Mouse (Mus musculus) yolk sac, embryonic 10.5 days (tissue): Measurements from ENCODE around the gene Nom1.

Source experiments
- DNase-seq: peaks from one replicate; pipeline ENCODE4 v3.0.0-alpha.2; 2017; ENCODE audit warnings: low spot score

The Nom1 gene

DNA sequence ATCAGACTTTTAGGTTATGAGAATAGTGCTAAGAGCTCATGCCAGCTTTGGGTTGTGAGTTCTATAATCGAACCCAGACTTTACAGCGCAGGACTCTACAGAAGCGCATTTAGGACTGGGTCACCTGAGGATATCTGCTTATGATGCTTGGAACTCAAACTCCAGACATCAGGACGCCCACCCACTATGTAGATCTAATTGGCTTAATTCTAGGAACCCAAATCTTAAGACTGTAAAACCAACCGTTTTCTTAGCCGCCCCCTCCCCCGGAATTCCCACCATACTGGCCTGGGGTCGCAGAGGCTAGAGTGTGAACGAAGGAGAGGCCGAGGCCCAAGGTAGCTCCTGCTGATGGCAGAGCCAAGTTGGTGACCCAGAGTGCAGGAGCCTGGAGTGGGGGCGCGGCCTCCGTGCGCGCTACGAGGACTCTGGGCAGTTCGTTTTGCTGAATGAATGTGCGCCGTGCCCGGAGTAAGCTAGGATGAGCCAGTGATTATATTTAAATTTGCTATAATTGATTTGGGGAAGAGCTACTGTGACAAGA, 36.5 kb downstream of the Nom1 start:
- no peak for DNase-seq

DNA sequence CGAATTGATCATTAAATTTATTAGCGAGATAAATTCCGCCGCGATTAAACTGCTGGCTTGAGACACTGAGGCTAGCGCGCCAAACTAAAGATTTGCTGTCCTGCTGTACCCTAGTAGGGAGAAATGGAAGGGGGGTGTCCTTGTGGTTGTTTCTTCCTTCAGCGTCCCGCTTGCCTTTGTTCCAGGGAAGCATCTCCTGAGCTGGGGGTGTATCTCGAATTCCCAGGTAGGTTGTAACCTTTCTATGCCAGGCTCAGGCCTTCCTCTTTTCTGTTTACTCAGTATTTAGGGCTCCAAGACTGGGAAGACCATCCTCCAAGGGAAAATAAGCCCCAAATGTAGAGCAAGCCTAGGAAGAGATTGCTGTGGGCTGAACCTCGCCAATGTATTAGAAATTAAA, 36.9 kb downstream of the Nom1 start:
- no peak for DNase-seq

DNA sequence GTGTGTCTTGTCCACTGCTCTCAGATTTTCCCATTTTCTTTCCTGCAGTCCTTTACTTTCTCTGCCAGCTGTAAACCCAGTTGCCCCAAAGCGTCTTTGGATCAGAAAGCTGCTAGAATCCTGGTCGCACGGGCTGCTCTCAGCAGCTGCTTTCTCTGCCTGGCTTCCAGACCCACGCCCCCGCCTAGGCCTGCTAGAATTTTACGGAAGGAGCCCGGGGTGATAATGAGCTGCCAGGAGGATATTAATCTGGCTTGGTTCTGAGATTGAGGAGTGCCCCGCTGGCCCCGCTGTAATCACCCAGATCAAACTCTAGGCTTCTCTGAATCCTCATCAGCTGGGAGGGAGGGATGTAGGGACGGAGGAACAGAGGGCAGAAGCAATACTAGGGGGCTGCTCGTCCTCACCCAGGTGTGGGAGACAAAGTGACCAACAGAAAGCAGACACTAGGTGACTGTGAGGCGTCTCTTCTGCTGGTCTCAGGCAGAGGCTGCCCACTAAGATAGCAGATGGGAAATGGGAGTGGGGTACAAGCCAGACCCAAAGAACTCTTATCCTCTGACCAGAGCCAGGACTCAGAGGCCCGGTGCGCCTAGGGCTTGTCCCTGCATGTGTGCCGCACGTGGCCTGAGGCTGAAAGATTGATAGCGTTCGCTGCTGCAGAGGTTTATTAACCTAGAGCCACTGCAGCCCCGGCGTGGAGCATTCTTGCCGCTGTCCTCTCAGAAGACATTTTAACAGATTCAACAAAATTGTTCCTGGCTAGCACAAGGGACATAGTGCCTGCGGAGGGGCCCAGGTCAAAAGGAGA, 37.6 kb downstream of the Nom1 start:
- DNase-seq: peak; percentile 15

DNA sequence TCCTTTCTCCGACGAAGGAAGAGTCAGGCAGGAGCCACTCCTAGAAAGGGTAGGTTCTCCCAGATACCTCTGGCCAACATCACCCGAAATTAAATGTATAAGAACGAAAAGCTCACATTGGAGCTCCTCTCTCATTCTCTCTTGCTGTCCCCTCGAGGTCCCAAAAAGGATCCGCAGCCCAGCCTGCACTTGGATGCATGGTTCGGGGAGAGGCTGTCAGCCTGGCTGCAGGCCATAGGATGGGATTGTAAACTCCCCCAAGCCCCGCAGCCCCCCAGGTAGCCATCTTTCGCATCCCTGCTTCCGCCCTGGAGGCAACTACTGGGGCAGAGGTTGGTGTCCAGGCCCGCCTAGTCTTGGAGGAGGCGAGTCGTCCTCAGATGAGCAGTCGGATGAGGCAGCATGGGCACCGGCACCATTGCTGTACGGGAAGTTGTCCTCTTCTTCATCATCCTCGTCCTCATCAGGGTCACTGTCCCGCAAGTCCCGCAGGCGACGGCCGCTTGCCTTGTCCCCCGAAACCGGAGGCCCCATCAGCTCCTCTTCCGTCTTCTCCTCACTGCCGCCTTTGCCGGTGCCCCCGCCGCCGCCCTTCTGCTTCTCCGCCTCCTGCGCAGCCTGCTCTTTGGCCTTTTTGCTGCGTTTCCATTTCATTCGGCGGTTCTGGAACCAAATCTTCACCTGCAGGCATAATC, 39.2 kb downstream of the Nom1 start:
- no peak for DNase-seq

DNA sequence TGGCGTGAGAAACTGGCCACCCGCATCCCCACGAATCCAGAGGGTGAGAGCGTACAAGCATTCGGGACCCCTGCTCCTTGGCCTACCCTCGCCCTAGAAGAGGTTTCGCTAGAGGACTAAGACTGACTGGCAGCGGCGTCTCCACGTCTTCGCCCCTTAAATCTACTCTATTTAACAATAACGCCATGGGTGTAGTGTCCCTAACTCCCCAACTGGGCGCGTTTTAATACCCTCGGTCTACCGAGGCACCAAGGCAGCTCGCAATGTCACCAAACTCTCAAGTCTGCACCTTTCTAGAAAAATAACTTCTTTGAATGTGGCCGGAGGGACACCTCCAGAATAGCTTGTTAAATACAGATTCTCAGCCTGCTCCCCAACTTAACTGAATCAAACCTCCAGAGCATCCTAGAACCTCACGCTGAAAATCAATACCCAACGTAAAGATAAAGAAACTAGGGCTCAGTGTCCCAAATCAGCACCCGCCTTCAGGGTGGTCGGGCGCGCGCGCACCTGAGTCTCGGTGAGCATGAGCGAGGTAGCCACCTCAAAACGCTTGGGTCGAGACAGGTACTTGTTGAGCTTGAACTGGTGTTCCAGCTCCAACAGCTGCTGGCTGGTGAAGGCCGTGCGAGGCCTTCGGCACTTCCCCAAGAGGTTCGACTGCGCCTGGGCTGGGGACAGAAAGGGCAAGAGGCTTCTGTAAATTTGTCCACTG, 39.9 kb downstream of the Nom1 start:
- DNase-seq: no peak

DNA sequence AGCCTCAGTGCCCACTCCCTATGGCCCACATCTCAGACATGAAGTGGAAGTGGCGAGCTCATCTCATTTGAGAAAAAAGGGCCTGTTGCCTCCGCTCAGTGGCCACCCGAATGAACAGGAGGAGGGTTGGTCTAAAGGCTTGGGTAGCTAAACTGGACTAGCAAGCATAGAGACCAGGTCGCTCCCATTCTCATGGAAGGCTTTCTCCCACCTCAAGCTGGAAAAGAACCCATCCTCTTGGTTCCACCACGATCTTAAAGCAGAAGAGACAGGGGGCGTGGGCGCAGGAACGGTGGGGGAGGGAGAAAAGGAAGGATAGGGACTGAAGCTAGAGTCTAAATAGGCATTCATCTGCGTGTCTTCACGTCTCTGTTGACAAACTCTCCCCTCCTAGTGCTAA, 40.6 kb downstream of the Nom1 start:
- DNase-seq: no peak

DNA sequence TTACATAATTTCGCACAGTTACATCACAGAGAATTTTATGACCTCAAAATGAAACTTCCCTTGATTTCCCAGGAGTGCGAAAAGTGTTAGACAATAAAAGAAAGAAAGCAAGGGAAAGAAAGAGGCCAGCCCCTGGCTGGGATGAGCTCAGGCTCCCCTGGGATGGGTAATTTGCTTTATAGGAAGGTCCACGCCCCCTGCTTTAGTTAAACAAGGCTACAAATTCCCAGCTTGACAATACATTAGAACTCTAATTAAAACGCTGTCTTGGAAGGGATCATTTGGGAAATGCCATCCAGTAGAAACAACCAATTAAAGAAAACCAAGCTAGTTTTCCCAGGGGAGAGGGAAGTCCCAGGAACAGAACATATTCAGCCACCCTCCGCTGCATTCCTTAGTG, 41.1 kb downstream of the Nom1 start:
- no peak for DNase-seq

DNA sequence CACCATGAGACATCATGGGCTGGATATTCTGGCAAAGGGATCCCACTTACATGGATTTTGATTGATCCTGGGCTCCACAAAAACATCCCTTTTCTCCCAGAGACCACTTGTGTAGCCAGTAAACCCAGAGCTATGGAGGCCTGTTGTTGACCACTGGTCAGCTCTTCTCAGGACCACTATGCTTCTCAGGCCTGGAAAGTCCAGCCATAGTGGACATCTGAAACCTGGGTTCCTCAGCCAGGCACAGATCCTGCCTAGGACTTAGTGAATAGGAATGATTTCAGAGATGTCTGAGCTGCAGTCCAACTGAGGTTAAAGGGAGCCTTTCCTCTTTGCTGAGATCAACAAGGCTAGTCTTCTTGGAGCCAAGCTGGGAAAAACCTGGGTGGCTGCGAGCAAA, 41.6 kb downstream of the Nom1 start:
- DNase-seq: no peak

DNA sequence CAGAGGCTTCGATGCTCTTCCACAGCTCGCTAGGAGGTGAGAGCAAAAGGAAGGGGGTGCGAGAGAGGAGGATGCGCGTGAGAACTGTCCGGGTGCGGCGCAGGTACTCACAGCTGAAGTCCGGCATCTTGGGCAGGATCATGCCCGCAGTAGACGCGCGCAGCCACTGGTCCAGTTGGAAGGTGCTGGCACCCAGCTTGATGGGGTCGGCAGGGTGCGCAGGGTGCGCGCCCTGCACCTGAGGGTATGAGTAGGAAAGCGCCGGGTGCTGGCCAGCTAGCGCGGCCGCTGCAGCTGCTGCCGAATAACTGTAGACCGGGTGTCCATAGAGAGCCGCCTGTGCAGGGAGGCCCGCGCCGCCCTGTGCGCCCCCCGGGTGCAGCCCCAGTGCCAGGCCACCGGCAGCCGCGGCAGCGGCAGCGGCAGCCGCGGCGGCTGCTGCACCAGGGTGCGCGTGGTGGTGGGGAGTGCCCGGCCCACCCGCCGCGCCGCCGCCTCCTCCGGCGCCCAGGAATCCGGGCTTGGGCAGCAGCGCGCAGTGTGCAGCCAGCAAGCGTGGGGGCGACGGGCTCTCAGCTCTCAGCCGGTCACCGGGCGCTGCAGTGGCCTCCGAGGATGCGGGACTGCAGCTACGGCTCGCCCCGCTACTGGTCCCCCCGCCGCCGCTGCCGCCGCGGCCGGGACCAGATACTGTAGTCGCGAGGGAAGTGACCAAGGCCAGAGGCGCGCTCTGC, 43.2 kb downstream of the Nom1 start:
- no peak for DNase-seq

DNA sequence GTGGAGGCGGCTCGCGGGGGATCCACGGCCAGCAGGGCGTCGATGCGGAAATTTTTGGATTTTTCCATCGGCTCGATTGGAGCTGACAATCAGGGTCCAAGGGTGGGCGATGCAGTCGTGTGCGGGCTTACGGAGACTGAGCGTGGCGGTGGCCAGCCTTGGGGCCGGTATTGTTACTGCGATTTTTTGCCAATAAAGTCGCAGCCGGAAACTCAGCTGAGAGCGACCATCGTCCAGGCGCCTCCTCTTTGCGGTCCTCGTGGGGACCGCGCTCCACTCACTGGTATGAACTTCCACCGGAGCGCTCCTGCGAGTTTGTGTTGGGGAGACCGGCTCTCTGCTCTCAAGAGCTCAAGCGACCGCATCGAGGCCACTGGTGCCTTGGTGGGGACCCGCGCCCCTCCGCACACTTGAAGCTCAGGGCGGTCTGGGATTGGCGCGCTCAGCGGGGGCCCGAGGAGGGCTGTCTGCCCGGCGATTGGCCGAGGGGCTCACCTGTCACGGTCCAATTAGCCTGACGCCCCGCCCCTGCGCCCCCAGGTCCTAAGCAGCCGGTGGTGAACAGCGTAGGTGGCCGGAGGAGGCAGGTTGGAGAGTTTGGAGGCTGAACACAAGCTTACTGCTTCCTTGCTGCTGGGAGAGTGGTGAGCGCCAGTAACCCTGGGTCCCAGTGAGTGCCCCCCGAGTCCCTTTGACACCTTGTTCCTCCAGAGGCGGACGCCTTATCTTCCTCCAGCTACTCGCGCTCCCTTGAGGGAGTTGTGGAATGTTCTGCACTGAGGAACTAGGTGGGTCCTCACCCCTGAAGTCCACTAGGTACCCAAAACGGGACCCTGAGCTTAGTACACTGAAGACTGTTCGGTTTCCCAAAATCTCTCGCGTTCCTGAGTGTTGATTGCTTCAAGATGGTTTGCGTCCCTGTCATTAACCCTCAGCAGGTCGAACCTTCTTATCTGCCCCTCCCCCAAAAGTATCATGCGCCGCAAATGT, 44.0 kb downstream of the Nom1 start, which contains the start of gene Mnx1:
TSS of gene Mnx1 (minus strand) at position 263 of the 990 bp plus-strand sequence.
- DNase-seq: peak; percentile 67

DNA sequence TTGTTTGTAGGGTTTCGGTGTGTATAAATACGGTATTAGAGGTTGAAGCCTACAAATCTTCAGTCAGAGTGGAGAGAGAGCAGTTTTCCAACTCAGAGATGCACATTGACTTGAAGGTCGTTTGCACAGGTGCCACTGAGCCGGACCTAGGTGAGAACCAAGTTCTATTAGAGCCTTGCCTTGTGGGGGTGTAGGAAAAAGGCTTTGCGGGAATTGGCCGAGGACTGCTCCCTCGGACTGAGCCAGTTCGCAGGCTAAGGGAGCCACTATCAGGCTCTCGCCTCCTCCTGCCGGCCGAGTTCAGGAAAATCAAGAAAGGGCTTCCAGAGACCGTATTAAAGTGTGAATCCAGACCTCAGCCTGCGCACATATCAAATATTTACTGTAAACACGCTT, 44.7 kb downstream of the Nom1 start:
- DNase-seq: no peak

DNA sequence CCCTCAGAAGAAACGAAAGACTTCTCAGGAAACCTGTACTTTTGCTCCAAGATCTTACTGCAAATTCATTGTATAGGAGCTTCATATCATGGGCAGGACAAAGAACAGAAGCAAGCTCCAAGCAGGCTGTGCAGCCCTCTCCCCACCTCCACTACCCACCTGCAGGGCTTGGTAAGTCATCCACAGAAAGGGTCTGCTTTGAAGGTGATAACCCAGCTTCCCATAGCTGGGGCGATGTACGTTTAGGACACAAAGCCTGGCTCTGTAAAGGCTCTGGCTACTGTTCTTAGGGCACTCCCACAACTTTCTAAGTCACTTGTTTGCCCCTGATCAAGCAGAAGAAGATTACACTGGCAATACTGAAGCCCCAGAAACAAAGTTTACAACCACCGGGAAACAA, 49.3 kb downstream of the Nom1 start:
- DNase-seq: no peak

DNA sequence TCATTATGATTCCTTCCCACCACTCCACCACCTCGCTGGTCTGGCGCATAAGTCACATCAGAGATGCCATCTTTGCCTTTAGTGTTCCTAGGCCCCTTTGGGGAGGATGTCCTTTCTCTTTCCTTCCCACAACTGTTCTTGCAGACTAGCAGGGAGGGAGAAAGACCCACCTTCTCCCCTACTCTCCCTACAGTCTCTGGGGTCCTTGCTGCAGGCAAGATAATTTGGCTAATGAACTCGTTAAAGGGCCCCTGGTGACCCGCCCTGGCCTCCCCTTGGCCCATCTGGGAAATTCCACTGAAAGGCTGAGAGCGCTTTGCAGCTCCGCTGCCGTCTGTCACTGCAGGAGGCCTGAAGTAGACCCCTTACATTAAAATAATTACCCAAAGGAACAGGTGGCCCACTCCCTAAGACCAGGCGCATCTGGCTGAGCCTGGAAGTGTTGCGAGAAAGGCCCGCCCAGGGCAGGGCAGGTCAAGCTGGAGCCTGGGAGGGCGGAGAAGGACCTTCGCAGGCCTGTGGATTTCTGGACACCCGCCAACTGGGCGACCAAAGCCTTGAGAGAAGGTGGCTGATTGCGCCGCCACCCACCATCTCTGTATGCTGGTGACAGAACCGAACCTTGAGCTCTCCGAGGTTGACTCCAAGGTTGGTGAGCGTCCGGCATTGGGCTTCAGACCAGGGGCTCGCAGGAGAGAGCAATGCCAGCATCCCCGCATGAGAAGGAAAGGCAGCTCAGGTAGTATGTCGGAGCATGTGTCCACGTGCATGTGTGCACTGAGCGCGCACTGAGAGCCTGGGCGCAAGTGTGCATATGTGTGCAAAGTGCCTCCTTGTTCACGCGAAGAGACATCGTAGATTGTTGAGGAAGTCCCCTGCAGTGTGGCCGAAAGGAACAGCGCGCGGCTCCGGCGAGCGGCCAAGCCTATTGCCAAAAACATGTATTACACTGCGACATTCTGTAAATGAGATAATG, 50.8 kb downstream of the Nom1 start:
- no peak for DNase-seq

DNA sequence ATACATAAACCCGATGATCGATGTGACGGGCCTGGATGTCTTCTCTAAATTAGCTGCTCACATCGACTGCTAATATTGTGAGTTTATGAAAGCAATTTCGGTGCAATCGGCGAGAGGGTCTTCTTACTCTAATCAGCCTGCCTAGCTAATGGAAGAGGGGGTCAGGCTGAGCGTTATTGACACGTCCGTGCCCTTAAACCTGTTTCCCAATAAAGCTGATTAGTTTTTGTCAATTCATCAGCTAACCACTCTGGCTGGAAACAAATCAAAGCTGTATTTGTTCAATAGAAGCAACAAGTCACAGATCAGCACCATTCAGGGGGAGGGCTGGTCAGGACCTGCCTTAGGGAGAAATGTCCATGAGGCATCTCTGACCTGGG, 51.5 kb downstream of the Nom1 start:
- no peak for DNase-seq

DNA sequence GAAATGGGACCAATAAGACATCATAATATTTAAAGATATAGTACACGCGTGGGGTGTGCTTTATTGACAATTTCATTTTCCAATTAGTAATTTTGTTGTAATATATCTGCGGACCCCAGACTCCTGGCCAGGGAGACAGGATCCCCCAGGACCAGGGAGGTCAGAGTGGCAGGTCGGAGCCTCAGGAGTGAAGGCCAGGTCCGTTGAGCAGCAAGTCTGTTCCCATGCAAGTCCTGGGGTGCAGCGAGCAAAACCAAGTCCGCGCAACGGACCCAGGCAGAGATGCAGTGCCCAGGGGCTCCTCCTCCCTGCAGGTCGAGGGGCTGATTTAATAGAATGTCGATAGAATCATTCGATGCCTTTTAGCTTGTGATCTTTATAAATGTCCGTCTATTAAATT, 52.9 kb downstream of the Nom1 start:
- DNase-seq: no peak

DNA sequence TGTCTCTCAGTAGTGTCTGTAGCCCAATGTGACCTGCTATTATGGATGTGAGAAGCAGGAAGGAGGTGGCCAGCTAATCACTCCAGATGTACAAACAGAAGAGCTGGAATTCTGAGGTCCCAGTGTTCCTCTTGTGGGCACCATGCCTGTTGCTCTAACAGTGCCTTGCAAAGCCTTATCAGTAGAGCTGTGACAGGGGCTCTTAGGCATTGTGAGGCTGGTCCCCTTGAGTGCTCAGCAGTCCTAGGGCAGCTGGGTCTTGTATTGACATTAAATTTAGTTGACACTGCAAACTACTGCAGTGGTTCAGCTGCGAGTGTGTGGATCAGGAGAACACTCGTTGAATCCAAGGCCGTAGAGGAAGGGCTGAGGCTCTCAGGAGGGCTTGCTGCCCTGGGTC, 72.5 kb downstream of the Nom1 start:
- DNase-seq: no peak
